Mouse (Mus musculus) effector memory CD4-positive, alpha-beta T cell, adult 7 months (primary cell): ENCODE results near the gene Rprd1b. TPM values are rescaled to one million over a fixed set of nuclear protein-coding genes. Genes with fewer than 3 reads are reported as not detected.

ENCODE experiments used
- polyA plus RNA-seq: library from polyadenylated mRNA; unstranded; fragments of 100-300 nt; shearing (Covaris generic); gene quantifications from one replicate; pipeline ENCODE4 v1.2.1, GENCODE M21; 2017

Rprd1b gene
- 33.8 TPM for polyA plus RNA-seq

DNA sequence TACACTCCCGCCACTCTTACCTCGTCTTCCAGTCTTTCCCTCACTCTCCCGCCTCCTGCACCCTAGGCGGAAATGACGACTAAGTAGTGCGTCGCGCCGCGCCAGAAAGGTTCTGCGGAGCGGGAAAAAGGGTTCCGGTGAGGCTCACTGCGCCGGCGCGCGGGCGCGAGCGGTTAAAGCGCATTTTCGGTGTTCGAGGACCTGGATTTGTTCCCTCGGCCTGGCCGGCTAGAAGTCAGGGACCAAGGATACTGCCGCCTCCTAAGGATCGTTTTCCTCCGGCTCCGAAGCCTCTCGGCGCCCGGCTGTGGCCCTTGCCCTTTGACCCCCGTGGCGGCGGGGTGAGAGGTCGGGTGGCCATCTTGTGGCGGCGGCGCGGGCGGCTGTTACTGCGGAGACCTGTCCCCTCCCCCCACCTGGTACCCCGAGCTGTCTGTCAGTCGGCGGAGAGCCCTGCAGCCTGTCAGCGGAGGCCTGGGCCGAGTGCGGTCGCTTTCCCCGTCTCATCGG lies at the start of gene Rprd1b, which contains the start of gene Tti1:
TSS of gene Rprd1b (plus strand) at position 144 of the 510 bp plus-strand sequence.
TSS of gene Tti1 (minus strand) at position 80 of the 510 bp plus-strand sequence.

DNA sequence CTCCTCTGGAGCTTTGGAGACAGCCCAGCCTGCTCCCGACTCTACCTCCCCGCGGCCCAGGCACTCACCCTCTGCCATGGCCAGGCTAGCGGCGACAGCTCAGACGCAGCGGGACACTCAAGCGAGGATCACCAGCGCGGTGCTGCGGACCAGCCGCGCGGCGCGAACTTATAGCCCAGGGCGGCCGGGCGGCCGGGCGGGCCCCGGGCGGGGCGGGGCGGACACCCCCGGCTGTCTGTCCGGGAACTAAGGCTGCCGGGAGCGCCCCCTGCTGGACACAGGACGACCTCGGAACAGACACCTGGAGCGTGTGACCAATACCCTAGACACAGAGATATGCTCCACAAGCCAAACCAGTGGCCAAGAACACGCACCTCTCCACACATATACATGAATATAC lies 117.9 kb downstream of the Rprd1b start, which contains the start of gene Tgm2:
TSS of gene Tgm2 (minus strand) at position 214 of the 400 bp plus-strand sequence.

Other genes with a start within 250 kb of the Rprd1b start
- not detected for gene Vstm2l, start 113.8 kb upstream of the Rprd1b start, polyA plus RNA-seq
- gene Tti1, start 64 bp upstream of the Rprd1b start, polyA plus RNA-seq: 15.3 TPM
- 0.79 TPM for gene Tgm2, start 117.9 kb downstream of the Rprd1b start, polyA plus RNA-seq
- 0.09 TPM for gene D630003M21Rik, start 200.7 kb downstream of the Rprd1b start, polyA plus RNA-seq
- not detected for gene Bpi, start 229.6 kb downstream of the Rprd1b start, polyA plus RNA-seq